Mouse (Mus musculus): ENCODE data around the gene Jsrp1.

DNA sequence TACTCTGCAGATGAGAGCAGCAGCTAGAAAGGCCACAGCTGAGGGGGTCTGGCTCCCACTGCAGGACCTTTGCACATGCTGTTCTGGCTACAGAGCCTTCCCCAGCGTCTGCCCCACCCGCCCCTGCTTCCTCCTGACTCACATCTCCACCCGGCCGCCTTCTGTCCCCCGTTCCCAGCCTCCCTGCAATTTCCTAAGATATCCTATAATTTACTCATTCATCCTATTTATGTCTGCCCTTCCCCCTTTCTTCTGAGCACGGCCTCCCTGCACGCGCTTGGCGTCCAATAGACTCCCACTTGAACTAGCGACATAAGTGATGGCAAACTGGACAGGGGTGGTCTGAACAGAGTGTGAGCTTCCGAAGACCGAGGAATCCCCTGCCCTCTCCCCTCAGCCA lies 32.4 kb upstream of the Jsrp1 start:
- TF ChIP-seq POLR2A (IDR thresholded peaks at IDR 0.05; ENCODE audit: insufficient read length, low read depth) (no peak), TCF12 (IDR thresholded peaks at IDR 0.05; ENCODE audit: insufficient read depth, poor library complexity, severe bottlenecking) (no peak), E2F4 (IDR thresholded peaks at IDR 0.05; ENCODE audit: insufficient read depth) (no peak), MYOD1 (IDR thresholded peaks at IDR 0.05; ENCODE audit: control insufficient read depth in 1 of 3, insufficient read length in 2 of 3, low read depth in 2 of 3) (no peak), USF1 (IDR thresholded peaks at IDR 0.05; ENCODE audit: low read depth) (no peak), MYOG (IDR thresholded peaks at IDR 0.05; ENCODE audit: control insufficient read depth in 1 of 3, insufficient read depth in 1 of 3, insufficient read length in 2 of 3, low read depth in 2 of 3) (no peak), REST (IDR thresholded peaks at IDR 0.05; ENCODE audit: insufficient read depth, insufficient read length) (no peak)

Data from myocyte (in vitro differentiated cells).